Mouse (Mus musculus): ENCODE data around the gene Tbc1d2.

DNA sequence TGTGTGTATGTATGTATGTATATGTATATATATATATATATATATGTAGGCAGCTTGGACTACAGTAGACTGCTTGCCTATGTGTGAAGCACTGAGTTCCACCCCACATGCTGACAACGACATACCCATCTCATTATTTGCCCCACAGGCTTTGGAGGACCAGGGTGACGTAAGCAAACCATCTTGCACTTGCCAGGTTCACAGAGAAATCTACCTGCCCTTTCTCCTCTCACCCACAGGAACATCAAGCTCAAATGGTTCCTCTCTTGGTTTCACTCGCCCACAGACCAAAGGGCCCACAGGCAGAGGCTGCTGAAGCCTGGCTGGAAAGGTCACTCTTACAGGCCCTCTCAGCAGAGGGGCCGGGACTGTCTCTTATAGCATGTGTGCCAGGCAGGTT lies 77.4 kb downstream of the Tbc1d2 start:
- TF ChIP-seq CTCF (IDR thresholded peaks at IDR 0.05; ENCODE audit: low read depth) (no peak), EP300 (IDR thresholded peaks at IDR 0.05; ENCODE audit: low read depth) (no peak)
